Mouse (Mus musculus) lung, adult 2 months (tissue): ENCODE data around the gene Yeats2.

ENCODE experiments used
- CTCF ChIP-seq: fragments of 200-500 bp; IDR thresholded peaks from 2 replicates; pipeline ENCODE4 v1.5.1; 2011; ENCODE audit warnings: mild to moderate bottlenecking, low read length, control low read depth; ENCODE audit not compliant: insufficient read depth
- POLR2A ChIP-seq: fragments of 200-500 bp; IDR thresholded peaks from 2 replicates; pipeline ENCODE4 v1.6.1; 2011; ENCODE audit warnings: low read depth, mild to moderate bottlenecking, control low read depth, low read length, borderline replicate concordance; ENCODE audit errors: extremely low read depth

DNA sequence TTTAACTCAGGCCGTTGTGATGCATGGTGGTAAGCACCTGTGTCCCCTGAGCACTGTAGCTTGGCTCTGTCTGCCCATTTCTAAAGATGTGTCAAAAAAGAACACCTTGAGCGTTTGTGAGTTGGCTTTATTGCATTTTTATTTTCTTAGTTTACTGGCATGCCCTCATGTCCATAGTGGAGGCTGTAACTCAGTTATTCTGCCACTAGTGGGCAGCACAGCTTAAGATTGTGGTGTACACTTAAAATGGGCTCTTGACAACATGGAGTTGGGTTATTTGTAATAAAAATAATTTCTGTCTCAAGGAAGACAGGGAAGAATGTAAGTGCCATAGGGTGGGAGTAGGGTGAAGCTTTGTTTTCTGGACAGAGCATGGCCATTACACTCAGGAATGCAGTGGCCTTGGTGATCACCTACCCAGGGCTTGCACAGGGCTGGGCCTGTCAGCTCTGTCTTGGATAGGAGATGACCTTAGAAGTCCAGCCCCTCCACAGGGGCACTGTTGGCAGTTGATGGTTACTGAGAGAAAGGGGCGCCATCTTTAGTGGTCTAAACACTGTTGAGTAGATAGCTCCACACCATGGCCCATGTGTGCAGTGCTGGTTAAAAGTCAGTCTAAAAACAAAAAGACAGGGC lies 72.8 kb downstream of the Yeats2 start:
- TF ChIP-seq CTCF (0 out of 2 replicates have a peak, but pooled peaks have one; percentile 6), POLR2A (no peak)
